Mouse (Mus musculus): Measurements from ENCODE around the gene Abr.

Abr gene

GRCm38 (mm10) chr11:76623206-76623961 is 1.3 kb upstream of the Abr start:
- DNase-seq (ENCODE audit: low read depth), result no peak

GRCm38 (mm10) chr11:76622566-76623205 is 572 bp upstream of the Abr start:
- no peak for DNase-seq (ENCODE audit: low read depth)

GRCm38 (mm10) chr11:76618134-76618533 is 4.0 kb downstream of the Abr start:
- DNase-seq (ENCODE audit: low read depth), result no peak

- DNase-seq (ENCODE audit: low read depth), result no peak
These were observed 7.9 kb downstream of the Abr start for GRCm38 (mm10) chr11:76614246-76614645.

GRCm38 (mm10) chr11:76612638-76613104 is 9.4 kb downstream of the Abr start:
- no peak for DNase-seq (ENCODE audit: low read depth)

- DNase-seq (ENCODE audit: low read depth), result no peak
These were observed 11.2 kb downstream of the Abr start for GRCm38 (mm10) chr11:76610948-76611347.

- no peak for DNase-seq (ENCODE audit: low read depth)
These were observed 15.6 kb downstream of the Abr start for GRCm38 (mm10) chr11:76606521-76606920.

GRCm38 (mm10) chr11:76599219-76599618 is 22.9 kb downstream of the Abr start:
- DNase-seq (ENCODE audit: low read depth), result no peak

GRCm38 (mm10) chr11:76598757-76599156 is 23.4 kb downstream of the Abr start:
- no peak for DNase-seq (ENCODE audit: low read depth)

GRCm38 (mm10) chr11:76593620-76594326 is 28.3 kb downstream of the Abr start:
- DNase-seq (ENCODE audit: low read depth), result peak; percentile 34

GRCm38 (mm10) chr11:76589746-76590145 is 32.4 kb downstream of the Abr start:
- no peak for DNase-seq (ENCODE audit: low read depth)

- no peak for DNase-seq (ENCODE audit: low read depth)
These were observed 33.3 kb downstream of the Abr start for GRCm38 (mm10) chr11:76588632-76589485.

- no peak for DNase-seq (ENCODE audit: low read depth)
These were observed 34.1 kb downstream of the Abr start for GRCm38 (mm10) chr11:76588032-76588431.

GRCm38 (mm10) chr11:76587333-76587732 is 34.8 kb downstream of the Abr start:
- DNase-seq (ENCODE audit: low read depth), result no peak

- no peak for DNase-seq (ENCODE audit: low read depth)
These were observed 36.0 kb downstream of the Abr start for GRCm38 (mm10) chr11:76586119-76586518.

- peak; percentile 51 for DNase-seq (ENCODE audit: low read depth)
These were observed 44.4 kb downstream of the Abr start for GRCm38 (mm10) chr11:76577588-76578257.

GRCm38 (mm10) chr11:76572820-76573385 is 49.2 kb downstream of the Abr start:
- no peak for DNase-seq (ENCODE audit: low read depth)

GRCm38 (mm10) chr11:76571613-76571929 is 50.5 kb downstream of the Abr start:
- DNase-seq (ENCODE audit: low read depth), result no peak

- DNase-seq (ENCODE audit: low read depth), result no peak
These were observed 51.1 kb downstream of the Abr start for GRCm38 (mm10) chr11:76570741-76571612.

GRCm38 (mm10) chr11:76570201-76570731 is 51.8 kb downstream of the Abr start:
- no peak for DNase-seq (ENCODE audit: low read depth)

Measured in c-Kit-positive CD71-positive TER-119-negative erythroid progenitor cells, embryonic 14.5 days (primary cell).